Mouse (Mus musculus) heart, embryonic 16.5 days (tissue): ENCODE measurements at regions not wholly inside any gene's neighbourhood (a gene's known extent, or its start where the extent isn't known, plus 50 kb on each side); places are given as distances from the start of the nearest gene placed in this dataset. TPM values are rescaled to one million over a fixed set of nuclear protein-coding genes. Genes with fewer than 3 reads are reported as not detected.
A peak's percentile ranks its signal among the peaks of the same experiment; 100 is the strongest.
"Not testable (repeated sequence)": the region's sequence is repeated elsewhere in the genome, so short reads cannot be mapped to it uniquely, and the experiment has no call there.

Source experiments
- ATAC-seq: fragments of 200-750 bp; cut with Nextera tagmentation; replicated peaks from 2 replicates; pipeline ENCODE4 v1.8.0; 2017; ENCODE audit warnings: moderate number of reproducible peaks; ENCODE audit not compliant: insufficient read depth, low FRiP score; ENCODE audit errors: extremely low read depth
- H3K27ac ChIP-seq: fragments of 300-500 bp; sonication (generic); 2 replicates; pipeline ENCODE4 v1.5.1; 2014; ENCODE audit warnings: mild to moderate bottlenecking, low read length, control low read depth, moderate library complexity
- H3K27me3 ChIP-seq: fragments of 300-500 bp; sonication (generic); 2 replicates; pipeline ENCODE4 v1.6.1; 2014; ENCODE audit warnings: low read length, mixed read lengths; ENCODE audit not compliant: control insufficient read depth, insufficient read depth
- H3K36me3 ChIP-seq: fragments of 300-500 bp; sonication (generic); 2 replicates; pipeline ENCODE4 v1.6.1; 2014; ENCODE audit not compliant: control insufficient read depth, insufficient read depth
- H3K4me1 ChIP-seq: fragments of 300-500 bp; sonication (generic); 2 replicates; pipeline ENCODE4 v1.6.1; 2014; ENCODE audit warnings: low read length, mixed read lengths; ENCODE audit not compliant: control insufficient read depth, insufficient read depth
- H3K4me2 ChIP-seq: fragments of 300-500 bp; sonication (generic); 2 replicates; pipeline ENCODE4 v1.6.1; 2014; ENCODE audit warnings: low read depth, mild to moderate bottlenecking, control low read depth, low read length
- H3K4me3 ChIP-seq: fragments of 300-500 bp; sonication (generic); 2 replicates; pipeline ENCODE4 v1.5.1; 2014; ENCODE audit warnings: mild to moderate bottlenecking, control low read depth, low read length
- H3K9ac ChIP-seq: fragments of 300-500 bp; sonication (generic); 2 replicates; pipeline ENCODE4 v1.6.1; 2014; ENCODE audit warnings: low read length, control low read depth
- H3K9me3 ChIP-seq: fragments of 300-500 bp; sonication (generic); replicated peaks from 2 replicates; pipeline ENCODE4 v1.6.1; 2016; ENCODE audit warnings: low read length; ENCODE audit not compliant: control insufficient read depth
- WGBS: fragments of 180-500 bp; shearing (Covaris S2); extraction: QIAGEN DNeasy Blood & Tissue Kit; methylation state at CpG from one replicate; pipeline ENCODE4 v1.1.7; 2014; 5-methylcytosine and 5-hydroxymethylcytosine counted together
- microRNA-seq: library from miRNA; unstranded; fragments of <30 nt; microRNA quantifications from one replicate; pipeline ENCODE4, GENCODE M21; 2017

GRCm38 (mm10) chr13:61805300-61805699 lies 235.4 kb upstream of the Cts3 start:
- WGBS = 85% methylated on average over 3 of the region's 3 CpGs
- H3K4me2 ChIP-seq = peak overlapping the region; percentile 67; the same call in 1 of the 2 replicates
- H3K4me3 ChIP-seq, H3K27me3 ChIP-seq, H3K9ac ChIP-seq, H3K4me1 ChIP-seq, H3K36me3 ChIP-seq, H3K27ac ChIP-seq, ATAC-seq, H3K9me3 ChIP-seq: not testable (repeated sequence)

GRCm38 (mm10) chr13:61804168-61804874 lies 234.4 kb upstream of the Cts3 start:
- H3K27me3 ChIP-seq, H3K4me1 ChIP-seq, H3K9me3 ChIP-seq, H3K36me3 ChIP-seq, H3K27ac ChIP-seq: not testable (repeated sequence)
- ATAC-seq = peak; percentile 49; the same call in 1 of the 2 replicates
- H3K4me2 ChIP-seq = peak overlapping the region; percentile 67
- H3K4me3 ChIP-seq = peak overlapping the region; percentile 74
- peak overlapping the region; percentile 81 for H3K9ac ChIP-seq
- WGBS = 0% methylated on average over 19 of the region's 19 CpGs

- not testable (repeated sequence) for H3K27ac ChIP-seq, H3K9me3 ChIP-seq, H3K4me1 ChIP-seq, H3K36me3 ChIP-seq, ATAC-seq, H3K27me3 ChIP-seq
- Histone ChIP-seq H3K4me3 (peak overlapping the region; percentile 74), H3K9ac (peak overlapping the region; percentile 81; the same call in 1 of the 2 replicates), H3K4me2 (peak overlapping the region; percentile 67)
- 18% methylated on average over 5 of the region's 5 CpGs for WGBS
Measured at GRCm38 (mm10) chr13:61803763-61804162, 233.8 kb upstream of the Cts3 start.

- 68% methylated on average over 1 of the region's 1 CpGs for WGBS
- not testable (repeated sequence) for H3K4me3 ChIP-seq
Measured at GRCm38 (mm10) chr13:61763457-61763856, 193.5 kb upstream of the Cts3 start.

More at GRCm38 (mm10) chr13:61763457-61763856, 193.5 kb upstream of the Cts3 start:
- H3K9ac ChIP-seq, H3K4me1 ChIP-seq, H3K9me3 ChIP-seq, ATAC-seq, H3K4me2 ChIP-seq, H3K27ac ChIP-seq, H3K27me3 ChIP-seq, H3K36me3 ChIP-seq: not testable (repeated sequence)

Small RNA genes in the stretch of these regions (microRNA-seq; reads per million reads assigned to microRNA genes)
- not detected for gene Gm23739
